Mouse (Mus musculus): ENCODE results near the gene Ubr3. TPM values are rescaled to one million over a fixed set of nuclear protein-coding genes. Genes with fewer than 3 reads are reported as not detected.

Gene Ubr3
- total and polyA plus RNA-seq, 3 experiments: 12.7 to 78.9 (median 40.5) TPM

GRCm38 (mm10) chr2:70000316-70000715 is 103.3 kb downstream of the Ubr3 start:
- DNase-seq (ENCODE audit: low spot score) (no peak), ATAC-seq (ENCODE audit: extremely low read depth, insufficient number of reproducible peaks, low FRiP score, poor library complexity, severe bottlenecking) (no peak)
- no peak overlapping the region for H3K4me3 ChIP-seq (ENCODE audit: low read depth, low read length)
- TF ChIP-seq TAL1 (conservative IDR thresholded peaks at IDR 0.05; ENCODE audit: low read depth, low read length) (no peak), CTCF (IDR thresholded peaks at IDR 0.05; ENCODE audit: low read depth, low read length) (no peak), GATA1 (IDR thresholded peaks at IDR 0.05; ENCODE audit: borderline replicate concordance, low read length) (no peak), POLR2AphosphoS5 (IDR thresholded peaks at IDR 0.05; ENCODE audit: insufficient replicate concordance, low read depth, low read length) (no peak), GATA2 (IDR thresholded peaks at IDR 0.05; ENCODE audit: borderline replicate concordance, low read depth, low read length) (no peak)
- H3K36me3 ChIP-seq (replicated peaks): peaks cover 42% of the 10 kb centered on the region
- peaks cover 23% of the 10 kb centered on the region for H3K4me1 ChIP-seq (ENCODE audit: insufficient read depth, low read depth, low read length)
- H3K9me3 ChIP-seq (replicated peaks): no peaks in the 10 kb centered on the region
- H3K27me3 ChIP-seq (ENCODE audit: insufficient read depth, low read length): no peaks in the 10 kb centered on the region

- DNase-seq (ENCODE audit: low spot score): no peak
- TF ChIP-seq TAL1 (conservative IDR thresholded peaks at IDR 0.05; ENCODE audit: low read depth, low read length) (no peak), GATA2 (IDR thresholded peaks at IDR 0.05; ENCODE audit: borderline replicate concordance, low read depth, low read length) (no peak), CTCF (IDR thresholded peaks at IDR 0.05; ENCODE audit: low read depth, low read length) (no peak), POLR2AphosphoS5 (IDR thresholded peaks at IDR 0.05; ENCODE audit: insufficient replicate concordance, low read depth, low read length) (no peak), GATA1 (IDR thresholded peaks at IDR 0.05; ENCODE audit: borderline replicate concordance, low read length) (no peak)
- peaks cover 55% of the 10 kb centered on the region for H3K36me3 ChIP-seq (replicated peaks)
- no peaks in the 10 kb centered on the region for H3K9me3 ChIP-seq (replicated peaks)
- no peak overlapping the region for H3K4me3 ChIP-seq (ENCODE audit: low read depth, low read length)
- no peaks in the 10 kb centered on the region for H3K4me1 ChIP-seq (ENCODE audit: insufficient read depth, low read depth, low read length)
- no peak for ATAC-seq (ENCODE audit: extremely low read depth, insufficient number of reproducible peaks, low FRiP score, poor library complexity, severe bottlenecking)
- no peaks in the 10 kb centered on the region for H3K27me3 ChIP-seq (ENCODE audit: insufficient read depth, low read length)
These were observed 109.4 kb downstream of the Ubr3 start for GRCm38 (mm10) chr2:70006492-70006891.

- DNase-seq (ENCODE audit: low spot score) (no peak), ATAC-seq (ENCODE audit: extremely low read depth, insufficient number of reproducible peaks, low FRiP score, poor library complexity, severe bottlenecking) (no peak)
- Histone ChIP-seq H3K36me3 (replicated peaks) (peaks cover 62% of the 10 kb centered on the region), H3K27me3 (ENCODE audit: insufficient read depth, low read length) (no peaks in the 10 kb centered on the region), H3K4me1 (ENCODE audit: insufficient read depth, low read depth, low read length) (no peaks in the 10 kb centered on the region), H3K4me3 (ENCODE audit: low read depth, low read length) (no peak overlapping the region), H3K9me3 (replicated peaks) (no peaks in the 10 kb centered on the region)
- TF ChIP-seq TAL1 (conservative IDR thresholded peaks at IDR 0.05; ENCODE audit: low read depth, low read length) (no peak), CTCF (IDR thresholded peaks at IDR 0.05; ENCODE audit: low read depth, low read length) (no peak), GATA1 (IDR thresholded peaks at IDR 0.05; ENCODE audit: borderline replicate concordance, low read length) (no peak), GATA2 (IDR thresholded peaks at IDR 0.05; ENCODE audit: borderline replicate concordance, low read depth, low read length) (no peak), POLR2AphosphoS5 (IDR thresholded peaks at IDR 0.05; ENCODE audit: insufficient replicate concordance, low read depth, low read length) (no peak)
These were observed 115.9 kb downstream of the Ubr3 start for GRCm38 (mm10) chr2:70012941-70013340.

GRCm38 (mm10) chr2:70018236-70018635 is 121.2 kb downstream of the Ubr3 start:
- Histone ChIP-seq H3K27me3 (ENCODE audit: insufficient read depth, low read length) (no peaks in the 10 kb centered on the region), H3K4me3 (ENCODE audit: low read depth, low read length) (no peak overlapping the region), H3K36me3 (replicated peaks) (peaks cover 70% of the 10 kb centered on the region), H3K9me3 (replicated peaks) (no peaks in the 10 kb centered on the region), H3K4me1 (ENCODE audit: insufficient read depth, low read depth, low read length) (no peaks in the 10 kb centered on the region)
- DNase-seq (ENCODE audit: low spot score) (no peak), ATAC-seq (ENCODE audit: extremely low read depth, insufficient number of reproducible peaks, low FRiP score, poor library complexity, severe bottlenecking) (no peak)
- TF ChIP-seq POLR2AphosphoS5 (IDR thresholded peaks at IDR 0.05; ENCODE audit: insufficient replicate concordance, low read depth, low read length): no peak
- no peak for TF ChIP-seq TAL1 (conservative IDR thresholded peaks at IDR 0.05; ENCODE audit: low read depth, low read length)
- TF ChIP-seq GATA1 (IDR thresholded peaks at IDR 0.05; ENCODE audit: borderline replicate concordance, low read length): no peak
- TF ChIP-seq GATA2 (IDR thresholded peaks at IDR 0.05; ENCODE audit: borderline replicate concordance, low read depth, low read length): no peak
- TF ChIP-seq CTCF (IDR thresholded peaks at IDR 0.05; ENCODE audit: low read depth, low read length): no peak

GRCm38 (mm10) chr2:70024454-70024853 is 127.4 kb downstream of the Ubr3 start:
- ATAC-seq (ENCODE audit: extremely low read depth, insufficient number of reproducible peaks, low FRiP score, poor library complexity, severe bottlenecking): no peak
- no peaks in the 10 kb centered on the region for H3K27me3 ChIP-seq (ENCODE audit: insufficient read depth, low read length)
- H3K4me3 ChIP-seq (ENCODE audit: low read depth, low read length): no peak overlapping the region
- DNase-seq (ENCODE audit: low spot score): no peak
- H3K4me1 ChIP-seq (ENCODE audit: insufficient read depth, low read depth, low read length): no peaks in the 10 kb centered on the region
- TF ChIP-seq POLR2AphosphoS5 (IDR thresholded peaks at IDR 0.05; ENCODE audit: insufficient replicate concordance, low read depth, low read length): no peak
- TF ChIP-seq GATA1 (IDR thresholded peaks at IDR 0.05; ENCODE audit: borderline replicate concordance, low read length): no peak
- no peak for TF ChIP-seq CTCF (IDR thresholded peaks at IDR 0.05; ENCODE audit: low read depth, low read length)
- TF ChIP-seq TAL1 (conservative IDR thresholded peaks at IDR 0.05; ENCODE audit: low read depth, low read length): no peak
- TF ChIP-seq GATA2 (IDR thresholded peaks at IDR 0.05; ENCODE audit: borderline replicate concordance, low read depth, low read length): no peak
- peaks cover 37% of the 10 kb centered on the region for H3K36me3 ChIP-seq (replicated peaks)
- H3K9me3 ChIP-seq (replicated peaks): no peaks in the 10 kb centered on the region

- DNase-seq (ENCODE audit: low spot score): no peak
- Histone ChIP-seq H3K27me3 (ENCODE audit: insufficient read depth, low read length) (peaks cover 3% of the 10 kb centered on the region; the same call in 1 of the 2 replicates), H3K9me3 (replicated peaks) (no peaks in the 10 kb centered on the region), H3K36me3 (replicated peaks) (peaks cover 31% of the 10 kb centered on the region), H3K4me1 (ENCODE audit: insufficient read depth, low read depth, low read length) (no peaks in the 10 kb centered on the region), H3K4me3 (ENCODE audit: low read depth, low read length) (no peak overlapping the region)
- no peak for TF ChIP-seq POLR2AphosphoS5 (IDR thresholded peaks at IDR 0.05; ENCODE audit: insufficient replicate concordance, low read depth, low read length)
- no peak for TF ChIP-seq CTCF (IDR thresholded peaks at IDR 0.05; ENCODE audit: low read depth, low read length)
- no peak for TF ChIP-seq GATA2 (IDR thresholded peaks at IDR 0.05; ENCODE audit: borderline replicate concordance, low read depth, low read length)
- no peak for TF ChIP-seq TAL1 (conservative IDR thresholded peaks at IDR 0.05; ENCODE audit: low read depth, low read length)
- no peak for TF ChIP-seq GATA1 (IDR thresholded peaks at IDR 0.05; ENCODE audit: borderline replicate concordance, low read length)
- ATAC-seq (ENCODE audit: extremely low read depth, insufficient number of reproducible peaks, low FRiP score, poor library complexity, severe bottlenecking): no peak
These were observed 128.7 kb downstream of the Ubr3 start for GRCm38 (mm10) chr2:70025711-70026110.
